Mouse (Mus musculus): Measurements from ENCODE around the gene Gpr156.

DNA sequence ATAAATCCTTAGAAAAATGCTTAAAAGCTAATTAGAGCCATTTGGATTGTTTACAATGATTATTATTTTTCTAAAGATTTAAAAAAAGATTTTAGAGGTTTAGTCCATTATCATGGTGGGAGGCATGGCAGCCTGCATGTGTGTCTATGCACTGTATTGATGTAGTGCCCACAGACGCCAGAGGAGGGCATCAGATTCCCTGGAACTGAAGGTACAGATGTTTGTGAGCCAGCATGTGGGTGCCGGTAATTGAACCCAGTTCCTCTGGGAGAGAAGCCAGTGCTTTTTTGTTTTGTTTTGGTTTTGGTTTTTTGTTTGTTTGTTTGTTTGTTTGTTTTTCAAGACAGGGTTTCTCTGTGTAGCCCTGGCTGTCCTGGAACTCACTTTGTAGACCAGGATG is 13.3 kb downstream of the Gpr156 start:
- TF ChIP-seq POLR2A (IDR thresholded peaks at IDR 0.05; ENCODE audit: insufficient read depth, low read depth, low read length) (no peak), CTCF (IDR thresholded peaks at IDR 0.05; ENCODE audit: insufficient read depth, low read depth, low read length) (no peak)
